Mouse (Mus musculus) heart, embryonic 16.5 days (tissue): ENCODE data around the gene 4933415A04Rik. TPM values are rescaled to one million over a fixed set of nuclear protein-coding genes. Genes with fewer than 3 reads are reported as not detected.

ENCODE experiments used
- ATAC-seq: fragments of 200-750 bp; cut with Nextera tagmentation; replicated peaks from 2 replicates; pipeline ENCODE4 v1.8.0; 2017; ENCODE audit warnings: moderate number of reproducible peaks; ENCODE audit not compliant: insufficient read depth, low FRiP score; ENCODE audit errors: extremely low read depth
- H3K27ac ChIP-seq: fragments of 300-500 bp; sonication (generic); 2 replicates; pipeline ENCODE4 v1.5.1; 2014; ENCODE audit warnings: mild to moderate bottlenecking, low read length, control low read depth, moderate library complexity
- H3K27me3 ChIP-seq: fragments of 300-500 bp; sonication (generic); 2 replicates; pipeline ENCODE4 v1.6.1; 2014; ENCODE audit warnings: low read length, mixed read lengths; ENCODE audit not compliant: control insufficient read depth, insufficient read depth
- H3K36me3 ChIP-seq: fragments of 300-500 bp; sonication (generic); 2 replicates; pipeline ENCODE4 v1.6.1; 2014; ENCODE audit not compliant: control insufficient read depth, insufficient read depth
- H3K4me1 ChIP-seq: fragments of 300-500 bp; sonication (generic); 2 replicates; pipeline ENCODE4 v1.6.1; 2014; ENCODE audit warnings: low read length, mixed read lengths; ENCODE audit not compliant: control insufficient read depth, insufficient read depth
- H3K4me2 ChIP-seq: fragments of 300-500 bp; sonication (generic); 2 replicates; pipeline ENCODE4 v1.6.1; 2014; ENCODE audit warnings: low read depth, mild to moderate bottlenecking, control low read depth, low read length
- H3K4me3 ChIP-seq: fragments of 300-500 bp; sonication (generic); 2 replicates; pipeline ENCODE4 v1.5.1; 2014; ENCODE audit warnings: mild to moderate bottlenecking, control low read depth, low read length
- H3K9ac ChIP-seq: fragments of 300-500 bp; sonication (generic); 2 replicates; pipeline ENCODE4 v1.6.1; 2014; ENCODE audit warnings: low read length, control low read depth
- H3K9me3 ChIP-seq: fragments of 300-500 bp; sonication (generic); replicated peaks from 2 replicates; pipeline ENCODE4 v1.6.1; 2016; ENCODE audit warnings: low read length; ENCODE audit not compliant: control insufficient read depth
- WGBS: fragments of 180-500 bp; shearing (Covaris S2); extraction: QIAGEN DNeasy Blood & Tissue Kit; methylation state at CpG from one replicate; pipeline ENCODE4 v1.1.7; 2014; 5-methylcytosine and 5-hydroxymethylcytosine counted together
- polyA plus RNA-seq: library from polyadenylated mRNA; unstranded; fragments of >200 nt; fragmentation: Nextera tagmentation; extraction: Ambion mirVana; gene quantifications from 2 replicates; pipeline ENCODE4 v1.2.1, GENCODE M21; 2015

4933415A04Rik gene
- polyA plus RNA-seq, 1 experiment from 2014 or later, result 4.5 TPM

- WGBS, result 20% methylated on average over 12 of the region's 12 CpGs
Measured at GRCm38 (mm10) chr11:43548657-43549435, 38.0 kb upstream of the 4933415A04Rik start.

GRCm38 (mm10) chr11:43549701-43550100 is 37.1 kb upstream of the 4933415A04Rik start:
- Histone ChIP-seq H3K27ac (peak overlapping the region; percentile 95), H3K27me3 (no peaks in the 10 kb centered on the region), H3K4me3 (no peak overlapping the region), H3K4me2 (0 out of 2 replicates have a peak overlapping the region, but pooled peaks have one; percentile 41), H3K4me1 (peaks cover 57% of the 10 kb centered on the region), H3K9me3 (no peaks in the 10 kb centered on the region), H3K36me3 (peaks cover 3% of the 10 kb centered on the region; the same call in 1 of the 2 replicates), H3K9ac (peak overlapping the region; percentile 58)
- 25% methylated on average over 11 of the region's 11 CpGs for WGBS
- no peak for ATAC-seq

More at GRCm38 (mm10) chr11:43548657-43549435, 38.0 kb upstream of the 4933415A04Rik start:
- Histone ChIP-seq H3K9ac (peak overlapping the region; percentile 58), H3K27me3 (no peaks in the 10 kb centered on the region), H3K4me3 (no peak overlapping the region), H3K9me3 (no peaks in the 10 kb centered on the region), H3K4me1 (peaks cover 57% of the 10 kb centered on the region), H3K4me2 (peak overlapping the region; percentile 41), H3K36me3 (peaks cover 3% of the 10 kb centered on the region; the same call in 1 of the 2 replicates), H3K27ac (peak overlapping the region; percentile 95)
- ATAC-seq, result peak; percentile 63

- WGBS, result 85% methylated on average over 3 of the region's 3 CpGs
- H3K4me2 ChIP-seq, result no peak overlapping the region
- H3K27ac ChIP-seq, result no peak overlapping the region
- no peaks in the 10 kb centered on the region for H3K27me3 ChIP-seq
- H3K9ac ChIP-seq, result no peak overlapping the region
- ATAC-seq, result no peak
- H3K36me3 ChIP-seq, result peaks cover 4% of the 10 kb centered on the region; the same call in 1 of the 2 replicates
- H3K9me3 ChIP-seq, result no peaks in the 10 kb centered on the region
- H3K4me3 ChIP-seq, result no peak overlapping the region
- H3K4me1 ChIP-seq, result peaks cover 39% of the 10 kb centered on the region
Measured at GRCm38 (mm10) chr11:43551756-43552155, 35.1 kb upstream of the 4933415A04Rik start.

- H3K9ac ChIP-seq, result no peak overlapping the region
- H3K4me1 ChIP-seq, result peaks cover 38% of the 10 kb centered on the region
- ATAC-seq, result no peak
- WGBS, result 68% methylated on average over 6 of the region's 6 CpGs
- H3K9me3 ChIP-seq, result no peaks in the 10 kb centered on the region
- no peak overlapping the region for H3K4me3 ChIP-seq
- peaks cover 4% of the 10 kb centered on the region; the same call in 1 of the 2 replicates for H3K36me3 ChIP-seq
- no peaks in the 10 kb centered on the region for H3K27me3 ChIP-seq
- H3K4me2 ChIP-seq, result no peak overlapping the region
- no peak overlapping the region for H3K27ac ChIP-seq
Measured at GRCm38 (mm10) chr11:43552675-43553074, 34.2 kb upstream of the 4933415A04Rik start.

- H3K9me3 ChIP-seq, result no peaks in the 10 kb centered on the region
- no peak for ATAC-seq
- no peak overlapping the region for H3K9ac ChIP-seq
- H3K27me3 ChIP-seq, result no peaks in the 10 kb centered on the region
- H3K4me1 ChIP-seq, result peaks cover 24% of the 10 kb centered on the region
- 73% methylated on average over 11 of the region's 11 CpGs for WGBS
- H3K36me3 ChIP-seq, result peaks cover 12% of the 10 kb centered on the region; the same call in 1 of the 2 replicates
- no peak overlapping the region for H3K4me2 ChIP-seq
- H3K4me3 ChIP-seq, result no peak overlapping the region
- no peak overlapping the region for H3K27ac ChIP-seq
Measured at GRCm38 (mm10) chr11:43556538-43556937, 30.3 kb upstream of the 4933415A04Rik start.

GRCm38 (mm10) chr11:43559515-43560292 is 27.1 kb upstream of the 4933415A04Rik start:
- 23% methylated on average over 6 of the region's 6 CpGs for WGBS
- no peak overlapping the region for H3K4me3 ChIP-seq
- H3K9me3 ChIP-seq, result no peaks in the 10 kb centered on the region
- peaks cover 27% of the 10 kb centered on the region for H3K4me1 ChIP-seq
- H3K27ac ChIP-seq, result peak overlapping the region; percentile 34
- ATAC-seq, result no peak
- H3K27me3 ChIP-seq, result no peaks in the 10 kb centered on the region
- no peak overlapping the region for H3K4me2 ChIP-seq
- peaks cover 12% of the 10 kb centered on the region; the same call in 1 of the 2 replicates for H3K36me3 ChIP-seq
- H3K9ac ChIP-seq, result peak overlapping the region; percentile 41; the same call in 1 of the 2 replicates

GRCm38 (mm10) chr11:43563654-43564244 is 23.1 kb upstream of the 4933415A04Rik start:
- 0 out of 2 replicates have a peak, but pooled peaks have one; percentile 21 for ATAC-seq

GRCm38 (mm10) chr11:43565414-43565813 is 21.4 kb upstream of the 4933415A04Rik start:
- Histone ChIP-seq H3K4me2 (no peak overlapping the region), H3K9me3 (no peaks in the 10 kb centered on the region), H3K36me3 (peaks cover 2% of the 10 kb centered on the region; the same call in 1 of the 2 replicates), H3K27ac (no peak overlapping the region; the same call in 1 of the 2 replicates), H3K4me3 (no peak overlapping the region), H3K4me1 (peaks cover 61% of the 10 kb centered on the region), H3K9ac (no peak overlapping the region), H3K27me3 (no peaks in the 10 kb centered on the region)
- 71% methylated on average over 2 of the region's 2 CpGs for WGBS
- ATAC-seq, result no peak

More at GRCm38 (mm10) chr11:43563654-43564244, 23.1 kb upstream of the 4933415A04Rik start:
- H3K9me3 ChIP-seq, result no peaks in the 10 kb centered on the region
- H3K4me2 ChIP-seq, result no peak overlapping the region
- peaks cover 2% of the 10 kb centered on the region; the same call in 1 of the 2 replicates for H3K36me3 ChIP-seq
- WGBS, result 53% methylated on average over 10 of the region's 10 CpGs
- no peaks in the 10 kb centered on the region for H3K27me3 ChIP-seq
- H3K4me1 ChIP-seq, result peaks cover 54% of the 10 kb centered on the region
- no peak overlapping the region for H3K4me3 ChIP-seq
- no peak overlapping the region for H3K9ac ChIP-seq
- peak overlapping the region; percentile 77 for H3K27ac ChIP-seq
